Mouse (Mus musculus) heart, postnatal 0 days (tissue): ENCODE data around the gene Mrm3. TPM values are rescaled to one million over a fixed set of nuclear protein-coding genes. Genes with fewer than 3 reads are reported as not detected.

Experiments
- ATAC-seq: fragments of 200-750 bp; cut with Nextera tagmentation; 2 replicates; pipeline ENCODE4 v1.8.0; 2017; ENCODE audit warnings: low read depth, moderate number of reproducible peaks, moderate library complexity; ENCODE audit not compliant: insufficient read depth
- DNase-seq: peaks from one replicate; pipeline ENCODE4 v3.0.0-alpha.2; 2016; ENCODE audit warnings: low spot score
- H3K27ac ChIP-seq: fragments of 300-500 bp; sonication (generic); 2 replicates; pipeline ENCODE4 v1.5.1; 2014; ENCODE audit warnings: low read depth, mild to moderate bottlenecking
- H3K27me3 ChIP-seq: fragments of 300-500 bp; sonication (generic); 2 replicates; pipeline ENCODE4 v1.6.1; 2014; ENCODE audit warnings: low read length, mixed read lengths; ENCODE audit not compliant: control insufficient read depth, insufficient read depth
- H3K36me3 ChIP-seq: fragments of 300-500 bp; sonication (generic); replicated peaks from 2 replicates; pipeline ENCODE4 v1.6.1; 2014; ENCODE audit warnings: low read length, mixed read lengths; ENCODE audit not compliant: control insufficient read depth, insufficient read depth
- H3K4me1 ChIP-seq: fragments of 300-500 bp; sonication (generic); 2 replicates; pipeline ENCODE4 v1.6.1; 2014; ENCODE audit warnings: antibody characterized with exemption; ENCODE audit not compliant: control insufficient read depth, insufficient read depth
- H3K4me2 ChIP-seq: fragments of 300-500 bp; sonication (generic); 2 replicates; pipeline ENCODE4 v1.6.1; 2014; ENCODE audit warnings: low read depth, mild to moderate bottlenecking, low read length, moderate library complexity
- H3K4me3 ChIP-seq: fragments of 300-500 bp; sonication (generic); 2 replicates; pipeline ENCODE4 v1.5.1; 2014; ENCODE audit warnings: low read depth, low read length
- H3K9ac ChIP-seq: fragments of 300-500 bp; sonication (generic); replicated peaks from 2 replicates; pipeline ENCODE4 v1.6.1; 2014; ENCODE audit warnings: low read depth, low read length, mixed read lengths
- H3K9me3 ChIP-seq: fragments of 300-500 bp; sonication (generic); replicated peaks from 2 replicates; pipeline ENCODE4 v1.6.1; 2016; ENCODE audit warnings: low read length; ENCODE audit not compliant: control insufficient read depth
- CTCF ChIP-seq: IDR thresholded peaks from 2 replicates; pipeline ENCODE4 v1.5.1; 2016; ENCODE audit warnings: antibody characterized with exemption, control low read depth, low read depth
- EP300 ChIP-seq: IDR thresholded peaks from 2 replicates; pipeline ENCODE4 v1.6.1; 2016; ENCODE audit warnings: antibody characterized with exemption, low read depth
- WGBS: fragments of 180-500 bp; shearing (Covaris S2); extraction: QIAGEN DNeasy Blood & Tissue Kit; methylation state at CpG from one replicate; pipeline ENCODE4 v1.1.7; 2014; 5-methylcytosine and 5-hydroxymethylcytosine counted together
- polyA plus RNA-seq: library from polyadenylated mRNA; unstranded; fragments of >200 nt; fragmentation: Nextera tagmentation; extraction: Ambion mirVana; gene quantifications from 2 replicates; pipeline ENCODE4 v1.2.1, GENCODE M21; 2015
- total RNA-seq: library from RNA; depleted of rRNA; stranded (reverse); fragments of >200 nt; gene quantifications from 2 replicates; pipeline ENCODE4 v1.2.3, GENCODE M21; 2014; ENCODE audit warnings: low replicate concordance

Mrm3 gene
- total and polyA plus RNA-seq, 2 experiments from 2014 or later = 31.8 to 39.5 TPM

DNA sequence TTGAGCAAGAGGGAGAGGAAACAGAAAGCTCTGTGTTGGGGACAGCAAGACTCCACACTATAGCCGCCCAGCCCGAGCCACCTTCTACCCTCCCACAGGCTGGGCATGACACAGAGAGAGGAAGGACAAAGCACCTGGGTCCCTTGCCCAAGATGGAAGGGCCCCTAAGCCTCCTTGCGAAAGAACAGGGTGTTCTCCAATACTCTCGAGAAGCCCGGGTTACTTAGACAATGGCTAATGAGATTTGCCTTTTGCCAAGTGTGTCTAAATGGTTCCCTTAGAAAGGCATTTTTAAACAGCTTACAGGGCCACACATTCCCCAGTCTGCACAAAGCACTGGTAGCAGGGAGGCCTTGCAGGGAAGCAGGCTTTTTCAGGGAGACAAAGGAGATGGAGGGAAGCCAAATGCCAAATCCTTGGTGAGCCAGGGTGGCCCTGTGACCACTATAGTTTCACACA is 24.5 kb downstream of the Mrm3 start:
- no peak for DNase-seq
- Histone ChIP-seq H3K9me3 (no peaks in the 10 kb centered on the region), H3K4me1 (no peaks in the 10 kb centered on the region), H3K9ac (no peak overlapping the region), H3K27ac (no peak overlapping the region), H3K4me3 (no peak overlapping the region), H3K4me2 (no peak overlapping the region), H3K27me3 (no peaks in the 10 kb centered on the region), H3K36me3 (0 out of 2 replicates have a peak, but pooled peaks cover 3% of the 10 kb centered on the region)
- WGBS = 65% methylated on average over 5 of the region's 5 CpGs
- TF ChIP-seq CTCF (no peak), EP300 (no peak)
- ATAC-seq = no peak

DNA sequence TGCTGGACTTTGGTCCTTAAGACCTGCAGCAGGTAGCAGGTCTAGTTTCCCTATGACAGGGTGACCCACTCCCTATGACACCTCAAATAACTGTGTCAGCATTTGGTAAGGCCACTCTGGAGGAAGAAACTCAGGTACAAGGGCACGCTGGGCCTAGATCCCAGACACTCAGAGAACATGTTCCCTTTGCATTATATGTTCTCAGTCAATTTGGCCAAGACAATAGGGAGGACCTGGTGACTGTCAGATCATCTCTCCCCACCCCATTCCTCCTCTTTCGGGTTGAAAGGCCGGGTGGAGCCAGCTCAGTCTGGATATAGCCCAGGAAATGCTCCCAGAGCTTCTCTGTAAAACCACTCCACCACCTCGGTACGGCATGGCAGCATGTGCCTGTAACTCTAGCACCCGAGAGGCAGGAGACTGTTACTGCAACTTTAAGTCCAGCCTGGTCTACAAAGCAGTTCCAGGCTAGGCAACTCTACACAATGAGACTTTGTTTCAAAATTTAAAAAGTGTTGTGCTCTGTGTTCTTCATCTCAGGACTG is 25.1 kb downstream of the Mrm3 start:
- DNase-seq (no peak), ATAC-seq (no peak)
- Histone ChIP-seq H3K9me3 (no peaks in the 10 kb centered on the region), H3K4me2 (no peak overlapping the region), H3K27me3 (no peaks in the 10 kb centered on the region), H3K9ac (no peak overlapping the region), H3K27ac (no peak overlapping the region), H3K4me3 (no peak overlapping the region), H3K36me3 (0 out of 2 replicates have a peak, but pooled peaks cover 3% of the 10 kb centered on the region), H3K4me1 (no peaks in the 10 kb centered on the region)
- no peak for TF ChIP-seq CTCF
- no peak for TF ChIP-seq EP300
- WGBS = 68% methylated on average over 6 of the region's 6 CpGs

DNA sequence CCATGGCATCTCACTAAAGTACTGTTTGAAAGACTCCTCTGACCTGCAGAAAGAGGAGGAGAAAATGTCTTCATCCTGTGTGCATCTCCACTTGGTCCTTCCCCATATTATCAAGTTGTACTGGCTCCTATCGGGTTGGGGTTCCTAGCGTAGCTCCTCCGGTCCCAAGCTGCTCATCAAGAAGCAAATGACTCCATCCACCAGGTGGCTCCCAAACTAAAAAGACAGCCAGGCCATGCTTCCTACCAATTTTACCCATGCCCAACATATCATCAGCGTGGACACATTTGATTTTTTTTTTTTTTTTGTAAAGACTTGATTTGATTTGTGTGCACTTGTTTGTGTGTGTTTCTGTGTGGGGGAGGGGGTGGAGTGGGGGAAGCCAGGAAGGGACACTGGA is 28.9 kb downstream of the Mrm3 start:
- H3K4me3 ChIP-seq = no peak overlapping the region
- no peak overlapping the region for H3K4me2 ChIP-seq
- no peak overlapping the region for H3K27ac ChIP-seq
- H3K9ac ChIP-seq = no peak overlapping the region
- ATAC-seq (no peak), DNase-seq (no peak)
- peaks cover 3% of the 10 kb centered on the region; the same call in 1 of the 2 replicates for H3K36me3 ChIP-seq
- no peaks in the 10 kb centered on the region for H3K27me3 ChIP-seq
- TF ChIP-seq EP300 = no peak
- TF ChIP-seq CTCF = peak; percentile 54
- no peaks in the 10 kb centered on the region for H3K9me3 ChIP-seq
- H3K4me1 ChIP-seq = no peaks in the 10 kb centered on the region
- 69% methylated on average over 4 of the region's 4 CpGs for WGBS

DNA sequence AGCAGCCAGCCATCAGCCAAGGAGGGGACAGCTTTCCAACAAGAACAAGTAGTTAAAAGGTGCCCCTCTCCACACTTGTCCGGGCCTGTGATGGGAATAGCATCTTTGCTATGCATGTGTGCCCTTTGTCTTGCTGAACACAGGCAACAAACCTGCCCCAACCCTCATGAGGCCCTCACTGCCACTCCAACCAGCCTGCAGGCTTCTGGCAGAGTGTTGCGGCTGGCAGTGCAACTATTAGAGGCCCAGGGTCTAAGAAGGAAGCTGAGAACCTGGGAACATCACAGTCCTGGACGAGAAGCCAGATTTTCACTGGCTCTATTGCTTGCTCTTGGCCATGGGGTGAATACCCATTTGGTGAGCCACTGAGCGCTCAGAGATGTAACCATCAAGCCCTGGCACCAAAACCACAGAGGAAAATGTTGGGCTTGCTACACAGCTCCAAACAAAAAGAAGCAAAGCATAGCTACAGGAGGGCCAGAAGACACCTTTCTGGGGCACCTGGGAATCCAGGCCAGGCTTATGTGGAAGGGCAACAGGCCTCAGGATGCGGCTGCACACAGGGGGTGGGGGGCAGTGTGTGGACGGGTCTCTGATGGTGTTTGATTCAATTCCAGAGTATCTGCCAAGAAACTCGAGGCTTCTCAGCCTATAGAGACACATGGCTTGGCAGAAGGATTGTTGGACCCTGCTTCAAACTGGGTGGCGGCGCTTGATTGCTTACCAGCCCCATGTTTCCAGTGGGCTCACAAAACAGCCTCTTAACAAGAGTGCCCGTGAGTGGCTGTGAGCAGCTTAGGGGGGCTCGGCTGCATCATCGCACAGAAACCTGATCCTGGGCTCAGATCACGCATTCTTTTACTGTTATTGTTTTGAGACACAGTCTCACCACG is 35.7 kb downstream of the Mrm3 start:
- Histone ChIP-seq H3K4me1 (no peaks in the 10 kb centered on the region), H3K4me3 (no peak overlapping the region), H3K27ac (no peak overlapping the region), H3K9me3 (no peaks in the 10 kb centered on the region), H3K27me3 (no peaks in the 10 kb centered on the region), H3K4me2 (no peak overlapping the region), H3K36me3 (no peaks in the 10 kb centered on the region; the same call in 1 of the 2 replicates), H3K9ac (no peak overlapping the region)
- no peak for TF ChIP-seq EP300
- no peak for TF ChIP-seq CTCF
- WGBS = 65% methylated on average over 14 of the region's 14 CpGs
- no peak for ATAC-seq
- DNase-seq = no peak

DNA sequence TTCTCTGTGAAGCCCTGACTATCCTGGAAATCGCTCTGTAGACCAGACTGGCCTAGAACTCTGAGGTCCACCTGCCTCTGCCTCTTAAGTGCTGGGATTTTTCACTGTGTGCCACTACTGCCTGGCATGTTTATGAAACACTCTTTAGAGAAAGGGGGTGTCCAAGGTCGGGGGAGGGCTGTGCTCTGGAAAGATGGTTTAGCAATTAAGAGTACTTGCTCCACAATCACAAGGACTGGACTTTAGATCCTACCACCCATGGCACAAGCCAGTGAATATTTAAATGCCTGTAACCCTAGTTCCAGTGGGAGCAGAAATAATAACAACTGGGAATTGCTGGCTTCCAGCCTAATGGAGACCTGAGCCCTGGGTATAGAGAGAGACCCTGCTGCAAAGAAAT is 36.5 kb downstream of the Mrm3 start:
- no peaks in the 10 kb centered on the region for H3K9me3 ChIP-seq
- 72% methylated on average over 2 of the region's 2 CpGs for WGBS
- H3K4me2 ChIP-seq = no peak overlapping the region
- DNase-seq (no peak), ATAC-seq (no peak)
- no peaks in the 10 kb centered on the region for H3K27me3 ChIP-seq
- H3K36me3 ChIP-seq = no peaks in the 10 kb centered on the region; the same call in 1 of the 2 replicates
- TF ChIP-seq EP300 = no peak
- no peak for TF ChIP-seq CTCF
- no peak overlapping the region for H3K9ac ChIP-seq
- H3K27ac ChIP-seq = no peak overlapping the region
- no peaks in the 10 kb centered on the region for H3K4me1 ChIP-seq
- no peak overlapping the region for H3K4me3 ChIP-seq
